Mouse (Mus musculus) brain, embryonic 14.5 days (tissue): ENCODE measurements at regions not wholly inside any gene's neighbourhood (a gene's known extent, or its start where the extent isn't known, plus 50 kb on each side); places are given as distances from the start of the nearest gene placed in this dataset.

Experiments used
- DNase-seq: peaks from one replicate; pipeline ENCODE4 v3.0.0-alpha.2; 2011; ENCODE audit warnings: low read depth
- CTCF ChIP-seq: fragments of 200-500 bp; IDR thresholded peaks from 2 replicates; pipeline ENCODE4 v1.5.1; 2012; ENCODE audit warnings: inconsistent platforms, mild to moderate bottlenecking, moderate library complexity, borderline replicate concordance; ENCODE audit not compliant: insufficient read depth, insufficient read length; ENCODE audit errors: extremely low read depth
- POLR2A ChIP-seq: fragments of 200-500 bp; IDR thresholded peaks from 2 replicates; pipeline ENCODE4 v1.6.1; 2012; ENCODE audit warnings: mild to moderate bottlenecking, inconsistent platforms, borderline replicate concordance; ENCODE audit not compliant: poor library complexity, insufficient read depth, insufficient read length, severe bottlenecking; ENCODE audit errors: extremely low read depth

DNA sequence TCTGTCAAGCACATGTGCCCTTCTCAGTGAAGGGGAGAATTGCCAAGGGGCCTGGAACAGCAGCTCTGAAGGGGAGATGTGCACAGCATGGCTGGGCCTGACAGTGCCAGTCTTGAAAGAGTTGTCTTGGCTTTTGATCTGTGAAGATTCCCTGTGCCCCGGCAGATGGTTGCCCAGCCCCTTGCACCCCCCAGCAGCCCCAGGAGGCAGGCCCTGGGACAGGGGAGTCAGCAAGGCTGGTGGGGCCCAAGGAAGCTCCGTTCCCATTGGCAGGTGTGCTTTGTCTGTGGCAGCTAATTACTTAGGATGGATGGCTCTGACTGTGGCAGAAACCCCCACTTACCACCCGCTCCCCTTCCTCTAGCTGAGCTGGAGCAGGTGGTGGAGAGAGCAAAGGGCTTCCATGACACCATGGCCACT lies 58.6 kb downstream of the Tspan17 start:
- DNase-seq: peak; percentile 64
- TF ChIP-seq CTCF (no peak), POLR2A (no peak)

DNA sequence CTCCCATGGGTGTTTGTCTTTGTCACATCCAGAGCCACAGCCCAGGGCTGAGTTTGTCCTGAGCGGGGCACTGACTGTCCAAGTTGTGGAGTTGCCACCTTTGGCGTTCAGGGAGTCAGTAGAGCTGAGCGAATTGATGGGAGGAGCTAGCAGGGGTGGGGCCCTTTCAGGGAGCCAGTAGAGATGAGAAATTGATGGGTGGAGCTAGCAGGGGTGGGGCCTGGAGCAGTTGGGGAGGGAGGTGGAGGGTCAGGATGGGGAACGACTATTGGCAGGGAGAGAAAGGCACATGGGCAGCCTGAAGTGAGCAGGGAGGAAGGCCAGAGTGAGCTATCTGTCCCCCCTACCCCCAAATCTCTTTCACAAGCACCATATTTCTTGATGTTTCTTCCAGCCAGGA lies 62.0 kb downstream of the Tspan17 start:
- no peak for DNase-seq
- TF ChIP-seq CTCF (no peak), POLR2A (no peak)

DNA sequence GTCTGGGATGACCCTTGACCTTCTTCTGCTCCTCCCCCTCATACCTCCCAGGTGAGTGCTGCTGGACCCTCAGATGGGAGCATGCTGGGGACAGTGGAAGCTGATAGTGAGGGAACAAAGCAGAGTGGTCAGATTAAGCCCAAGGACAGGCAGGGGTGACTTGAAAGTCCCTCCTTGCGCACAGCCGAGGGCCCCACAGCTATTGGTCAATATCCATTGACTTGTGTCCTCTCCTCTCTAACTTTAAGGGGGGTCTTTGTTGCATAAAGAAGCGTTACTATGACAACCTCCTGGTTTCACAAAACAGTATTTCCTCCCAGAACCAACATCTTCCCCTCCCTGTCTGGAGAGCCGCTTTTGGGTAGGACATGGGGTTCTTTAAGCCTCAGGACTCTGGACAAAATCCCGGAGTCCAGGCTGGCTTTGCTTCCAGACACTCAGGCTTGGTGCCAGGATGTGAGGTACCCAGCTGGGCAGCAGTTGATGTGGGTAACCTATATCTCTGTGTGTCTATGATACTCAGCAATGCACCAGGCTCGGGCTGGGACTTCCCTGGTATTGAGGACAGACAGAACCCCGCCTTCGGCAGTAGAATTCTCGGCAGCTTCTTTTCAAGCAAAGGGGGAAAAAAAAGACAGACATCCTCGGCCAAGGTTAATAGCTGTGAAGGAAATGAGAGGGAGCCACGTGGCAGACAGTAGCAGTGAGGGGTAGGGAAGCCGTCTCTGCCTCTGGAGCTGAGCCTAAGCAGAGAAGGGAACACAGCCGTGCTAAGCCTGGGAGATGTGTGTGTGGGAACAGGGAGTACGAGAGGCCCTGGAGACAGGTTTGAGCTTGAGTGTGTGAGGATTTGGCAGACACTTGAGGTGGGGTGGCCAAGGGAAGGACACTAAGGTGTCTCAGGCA lies 66.4 kb downstream of the Tspan17 start:
- no peak for TF ChIP-seq CTCF
- TF ChIP-seq POLR2A: no peak
- DNase-seq: peak; percentile 59

DNA sequence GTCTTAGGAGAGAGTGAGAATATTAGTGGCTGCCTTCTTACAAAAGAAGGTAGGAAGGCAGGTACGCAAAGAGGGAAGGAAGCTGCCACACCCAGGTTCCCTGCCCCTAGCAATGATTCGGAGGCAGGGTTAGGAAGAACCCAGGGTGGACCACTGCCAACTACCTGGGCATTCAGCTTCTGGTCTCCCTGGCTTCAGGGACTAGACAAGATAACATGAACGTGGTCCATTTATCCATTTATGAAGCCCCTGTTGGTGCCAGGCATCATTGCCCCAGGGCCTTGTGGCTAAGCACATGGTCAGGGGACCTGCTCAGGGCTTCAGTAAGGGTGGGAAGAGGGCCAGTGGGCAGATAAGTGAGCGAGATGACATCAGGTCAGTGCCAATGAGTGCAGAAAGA lies 73.8 kb downstream of the Tspan17 start:
- TF ChIP-seq CTCF: no peak
- TF ChIP-seq POLR2A: no peak
- no peak for DNase-seq

DNA sequence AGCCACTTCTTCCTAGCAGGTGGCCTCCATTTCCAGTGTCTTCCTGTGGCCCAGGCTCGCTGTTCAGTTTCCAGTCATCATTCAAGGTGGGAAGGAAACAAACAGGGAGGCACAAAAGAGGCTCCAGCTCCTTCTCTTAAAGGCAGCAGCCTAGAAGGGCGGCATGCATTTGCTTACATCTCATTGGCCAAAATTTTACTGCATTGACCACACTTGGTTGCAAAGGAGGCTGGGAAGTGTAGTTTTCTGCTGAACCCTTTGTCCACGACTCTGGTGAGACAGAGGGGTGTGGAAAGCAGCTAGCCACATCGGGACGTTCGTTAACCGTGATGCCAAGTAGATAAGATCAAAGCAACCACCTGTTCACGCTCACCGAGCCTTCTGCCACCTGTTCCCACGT lies 74.9 kb downstream of the Tspan17 start:
- no peak for TF ChIP-seq POLR2A
- TF ChIP-seq CTCF: no peak
- peak; percentile 85 for DNase-seq

DNA sequence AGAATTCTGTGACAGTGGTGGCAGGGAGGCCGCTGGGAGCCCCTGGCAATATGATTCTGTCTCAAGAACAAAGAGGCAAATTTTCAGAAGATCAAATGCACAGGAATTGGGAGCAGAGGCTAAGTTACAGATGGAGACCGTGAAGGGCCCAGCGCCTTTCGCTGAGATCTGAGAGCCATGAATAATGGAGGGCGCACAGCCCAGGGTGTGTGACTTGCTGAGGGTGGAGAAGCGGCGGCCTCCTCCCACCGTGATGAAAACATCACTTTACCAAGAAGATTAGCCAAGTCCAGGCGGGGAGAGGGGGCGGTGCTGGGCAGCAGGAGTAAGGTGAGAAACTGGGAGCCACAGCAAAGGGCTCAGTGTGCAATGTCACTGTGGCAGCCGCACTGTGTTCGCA lies 77.2 kb upstream of the Unc5a start:
- TF ChIP-seq CTCF (no peak), POLR2A (no peak)
- DNase-seq: peak; percentile 50

DNA sequence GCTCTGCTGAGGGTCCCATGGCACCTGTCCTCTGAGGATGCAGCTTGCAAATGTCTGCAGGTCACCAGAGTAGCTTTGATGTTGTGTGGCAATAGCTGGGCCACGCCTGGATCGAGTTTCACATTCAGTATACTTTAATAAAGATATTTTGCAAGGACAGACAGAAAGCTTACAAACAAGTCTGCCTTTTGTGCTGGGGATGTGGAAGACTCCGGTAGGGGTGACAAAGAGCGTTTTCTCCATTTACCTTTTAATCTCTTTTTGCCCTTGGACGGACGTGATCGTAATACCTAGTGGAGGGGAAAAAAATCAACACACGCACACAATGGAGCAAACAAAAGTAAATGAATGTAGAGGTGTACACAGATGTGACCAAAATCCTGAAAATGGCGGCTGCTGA lies 75.3 kb upstream of the Unc5a start:
- TF ChIP-seq POLR2A: no peak
- no peak for TF ChIP-seq CTCF
- no peak for DNase-seq

DNA sequence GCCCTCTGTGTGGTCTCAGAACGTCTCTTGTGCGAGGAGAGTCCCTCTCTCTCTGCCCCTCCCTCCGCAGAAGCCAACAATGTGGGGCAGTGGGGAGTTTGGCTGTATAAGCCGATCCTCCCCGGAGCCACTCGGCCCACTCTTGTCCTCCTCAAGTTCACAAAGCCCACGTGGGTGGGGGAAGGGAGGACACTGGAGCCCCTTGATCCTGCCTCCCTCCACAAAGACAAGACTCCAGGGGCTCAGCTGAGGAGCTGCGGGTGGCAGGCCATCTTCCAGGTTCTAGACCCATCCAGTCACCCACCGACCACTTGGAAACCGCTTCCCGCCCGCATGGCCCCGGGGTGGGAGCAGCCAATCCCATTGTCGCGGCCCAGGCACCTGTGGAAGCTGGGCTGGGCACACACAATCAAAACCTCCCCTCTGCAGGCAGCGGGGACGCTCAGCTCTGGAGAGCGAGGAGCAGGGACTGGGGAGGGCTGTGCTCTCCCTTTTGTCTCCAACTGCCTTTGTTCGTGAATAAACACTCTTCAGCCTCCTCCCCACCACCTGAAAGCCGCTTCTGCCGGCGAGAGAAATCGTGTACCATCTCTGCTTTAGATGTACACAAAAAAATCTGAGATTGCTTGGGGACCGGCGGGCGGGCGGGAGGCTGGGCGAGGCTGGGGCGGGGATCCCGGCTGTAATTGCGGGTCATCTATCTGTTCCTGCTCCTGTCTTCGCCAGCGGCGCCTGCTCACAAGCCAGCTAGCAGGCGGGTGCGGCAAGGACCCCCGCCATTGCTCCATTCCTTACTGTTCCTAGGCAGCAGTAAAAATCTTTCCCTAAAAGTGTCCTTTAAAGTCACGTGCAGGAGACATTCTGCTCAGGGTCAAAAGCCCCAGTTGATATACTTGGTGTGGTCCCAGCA lies 74.7 kb upstream of the Unc5a start:
- peak; percentile 88 for DNase-seq
- peak; percentile 49; the same call in 1 of the 2 replicates for TF ChIP-seq POLR2A
- no peak for TF ChIP-seq CTCF

DNA sequence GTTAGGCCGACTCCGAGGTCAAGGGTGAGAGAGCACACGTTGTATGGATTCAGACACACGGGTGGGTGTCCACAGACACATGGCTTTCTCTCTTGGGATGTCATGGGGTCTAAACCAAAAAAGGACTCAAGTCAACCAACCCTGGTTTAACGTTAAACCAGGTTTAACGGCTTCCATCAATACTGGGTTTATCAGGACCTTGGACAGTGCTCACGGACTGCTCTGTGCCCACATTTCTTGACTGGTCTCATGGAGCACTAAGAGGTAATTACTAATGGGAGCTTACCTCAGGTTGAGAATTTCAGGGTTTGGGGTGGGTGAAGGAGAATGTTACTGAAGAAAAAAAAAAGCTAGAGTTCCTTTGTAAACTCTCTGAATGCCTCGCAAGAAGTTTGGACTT lies 72.7 kb upstream of the Unc5a start:
- no peak for TF ChIP-seq POLR2A
- no peak for TF ChIP-seq CTCF
- no peak for DNase-seq

DNA sequence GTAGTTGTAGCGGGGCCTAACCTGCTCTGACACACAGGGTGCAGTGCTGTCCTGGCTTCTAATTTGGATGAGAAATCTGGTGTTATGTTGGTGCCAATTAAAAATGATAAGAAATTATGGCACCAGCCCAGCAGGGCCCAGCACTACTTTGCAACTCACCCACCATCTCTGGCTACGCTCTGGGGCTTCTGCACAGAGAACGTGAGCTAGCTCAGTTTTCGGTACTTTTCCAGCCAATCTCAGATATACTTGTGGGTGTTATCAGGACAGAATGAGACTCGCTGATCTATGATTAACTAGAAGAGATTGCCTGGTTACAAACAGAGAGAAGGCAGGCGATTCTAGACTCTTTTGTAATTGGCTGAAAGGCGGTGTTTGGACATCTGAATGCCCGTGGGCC lies 71.6 kb upstream of the Unc5a start:
- DNase-seq: no peak
- TF ChIP-seq CTCF: no peak
- TF ChIP-seq POLR2A: no peak

DNA sequence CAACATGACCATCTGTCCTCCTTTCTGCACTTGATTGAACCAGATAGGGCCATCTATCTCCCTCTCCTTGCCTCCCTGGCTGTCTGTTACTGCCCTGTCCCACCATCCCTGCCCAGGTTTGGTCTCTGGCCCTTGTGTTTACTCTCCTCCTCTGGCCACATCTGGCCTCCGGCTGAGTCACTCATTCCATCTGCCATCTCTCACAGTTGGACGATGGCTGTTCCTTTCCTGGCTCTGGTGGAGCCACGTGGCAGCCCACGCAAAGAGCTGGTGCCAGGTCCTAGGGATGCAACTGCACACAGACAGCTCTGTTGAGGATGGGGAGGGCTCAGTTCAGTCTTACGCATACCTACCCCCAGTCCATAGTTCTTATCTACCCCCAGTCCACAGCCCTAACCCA lies 69.9 kb upstream of the Unc5a start:
- TF ChIP-seq POLR2A: no peak
- TF ChIP-seq CTCF: no peak
- no peak for DNase-seq

DNA sequence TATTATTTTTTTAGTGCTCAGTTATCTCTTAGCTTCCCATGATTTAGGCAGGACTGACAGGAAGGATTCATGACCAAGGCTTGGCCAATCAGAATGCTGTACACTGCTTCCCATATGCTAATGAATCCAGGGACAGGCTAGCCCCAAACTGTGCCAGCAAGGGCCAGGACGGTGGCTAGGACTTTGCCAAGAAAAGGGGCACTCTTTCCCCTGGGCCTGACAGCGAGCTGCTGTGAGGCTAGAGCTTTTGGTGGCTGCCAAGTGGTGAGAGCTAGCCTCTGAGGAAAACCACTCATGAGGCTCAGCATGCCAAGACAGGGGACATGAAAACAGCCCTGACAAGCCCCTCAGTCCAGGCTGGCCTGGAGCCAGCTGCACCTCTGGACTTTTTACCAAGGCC lies 69.0 kb upstream of the Unc5a start:
- no peak for TF ChIP-seq CTCF
- TF ChIP-seq POLR2A: no peak
- peak; percentile 93 for DNase-seq

DNA sequence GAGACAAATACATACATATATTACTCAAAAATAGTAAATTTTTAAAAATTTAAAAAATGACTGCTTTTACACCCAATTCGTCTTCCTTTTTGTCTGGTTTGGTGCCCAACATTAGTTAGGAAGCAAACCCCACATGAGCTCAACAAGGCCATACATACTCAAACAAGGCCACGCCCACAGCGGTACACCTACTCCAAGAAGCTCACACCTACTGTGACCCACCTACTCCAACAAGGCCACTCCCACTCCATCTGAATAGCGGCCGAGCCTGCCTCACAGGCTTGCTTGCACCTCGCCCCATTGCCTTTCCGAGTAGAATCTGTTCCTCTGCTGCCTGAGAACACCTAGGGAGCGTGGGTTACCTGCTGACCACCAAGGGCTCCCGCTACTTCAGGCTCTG lies 66.4 kb upstream of the Unc5a start:
- TF ChIP-seq CTCF (no peak), POLR2A (no peak)
- no peak for DNase-seq

DNA sequence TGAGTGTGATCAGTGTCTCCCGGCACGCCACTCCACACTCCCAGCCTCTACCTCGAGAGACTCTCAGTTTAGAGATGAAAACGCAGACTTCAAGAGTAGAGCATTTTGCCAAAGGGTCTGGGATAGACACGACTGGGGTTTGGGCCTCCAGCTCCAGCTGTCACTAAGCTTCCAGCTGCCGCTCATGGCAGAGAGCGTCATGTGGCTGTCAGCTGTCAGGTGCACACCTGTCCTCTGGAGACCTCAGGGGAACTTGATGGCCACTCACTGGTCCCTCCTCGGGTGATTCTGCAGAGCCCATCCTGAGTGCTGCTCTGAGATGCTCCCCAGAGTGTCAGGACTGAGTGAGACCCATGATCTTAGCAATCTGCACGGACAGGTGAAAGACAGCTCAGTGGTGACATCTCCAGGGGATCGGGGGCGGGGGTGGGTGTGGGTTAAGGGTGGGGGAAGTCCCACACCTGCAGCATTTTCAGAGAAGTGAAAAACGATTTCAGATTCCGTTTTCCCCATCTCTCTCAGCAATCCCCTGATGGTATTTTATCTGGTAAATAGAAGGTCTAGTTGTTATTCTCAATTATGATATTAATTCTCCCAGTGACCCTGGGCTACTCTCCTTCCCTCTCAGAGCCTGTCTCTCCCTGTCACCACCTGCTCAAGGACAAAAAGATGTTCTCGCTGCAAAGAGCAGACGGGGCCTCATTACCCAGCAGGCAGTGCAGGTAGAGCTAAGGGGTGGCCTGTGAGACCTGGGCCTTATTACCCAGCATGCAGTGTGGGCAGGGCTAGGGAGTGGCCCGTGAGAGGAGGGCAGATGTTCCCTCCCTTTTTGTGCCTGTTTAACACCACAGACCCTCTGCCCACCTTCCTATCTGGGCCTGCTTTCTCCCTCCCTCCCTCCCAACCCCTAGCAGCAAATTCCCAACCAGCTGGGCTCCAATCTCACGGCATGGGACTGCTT lies 65.2 kb upstream of the Unc5a start:
- TF ChIP-seq POLR2A (no peak), CTCF (no peak)
- DNase-seq: peak; percentile 72
